8 mouse cellular contexts compared by ENCODE assay signal in the genomic region with DNA sequence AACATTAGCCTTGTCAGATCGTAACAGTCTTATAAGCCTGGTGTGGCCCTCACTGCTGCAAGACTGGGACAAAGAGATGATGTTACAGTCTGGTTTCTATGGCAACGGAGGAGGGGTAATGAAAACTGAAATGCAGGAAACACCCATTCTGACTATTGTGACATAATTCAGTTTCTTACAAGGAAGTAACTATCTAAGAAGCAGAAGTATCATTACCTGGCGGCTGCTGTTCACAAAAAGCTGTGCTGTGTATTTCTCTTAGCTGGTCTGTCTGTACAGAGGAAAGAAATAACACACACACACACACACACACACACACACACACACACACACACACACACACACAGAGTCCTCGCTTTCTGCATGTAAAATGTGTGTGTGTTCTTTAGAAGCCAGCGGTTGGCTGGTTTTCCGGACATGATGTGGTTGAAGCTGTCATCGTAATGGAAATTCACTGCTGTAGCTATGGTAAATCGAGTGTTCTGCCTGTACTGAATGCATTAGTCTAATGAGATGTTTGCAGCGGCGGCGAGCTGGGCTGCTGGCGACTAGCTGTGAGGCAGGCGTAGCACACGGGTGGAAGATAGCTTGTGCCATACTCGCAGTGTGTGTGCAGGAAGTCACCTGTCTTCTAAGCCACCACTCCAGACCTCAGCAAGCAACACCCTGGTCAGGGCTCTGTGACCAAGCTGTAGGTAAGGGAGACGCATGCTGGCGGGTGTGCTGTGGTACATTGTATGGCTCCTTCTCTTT. TPM values are rescaled to one million over a fixed set of nuclear protein-coding genes. Genes with fewer than 3 reads are reported as not detected.
DNase-seq lines count a peak whose midpoint lies in the region; ATAC-seq and TF ChIP-seq lines count a peak whose summit lies in the region.

A gene (plus strand): TSS at position 212 of the 753 bp plus-strand sequence.

- no peak within 1 kb of the TSS for H3K9ac ChIP-seq in liver, adult 2 months (ENCODE audit: low read depth, low read length)
- no peak within 1 kb of the TSS for H3K9ac ChIP-seq in embryonic facial prominence, embryonic 11.5 days (replicated peaks; ENCODE audit: low read length)
- peak within 1 kb of the TSS; percentile 32; the same call in 1 of the 2 replicates for H3K9ac ChIP-seq in hindbrain, embryonic 12.5 days
- peak within 1 kb of the TSS; percentile 53 for H3K9ac ChIP-seq in midbrain, embryonic 14.5 days (replicated peaks; ENCODE audit: low read length)

- H3K4me3 ChIP-seq in liver, adult 2 months (ENCODE audit: insufficient read depth, low read depth, low read length), result no peak within 1 kb of the TSS
- no peak within 1 kb of the TSS for H3K4me3 ChIP-seq in embryonic facial prominence, embryonic 11.5 days (ENCODE audit: low read depth, low read length)
- peak within 1 kb of the TSS; percentile 29 for H3K4me3 ChIP-seq in hindbrain, embryonic 12.5 days
- peak within 1 kb of the TSS; percentile 43 for H3K4me3 ChIP-seq in midbrain, embryonic 14.5 days (replicated peaks; ENCODE audit: low read depth, low read length)

- no peak within 1 kb of the TSS; the same call in 1 of the 2 replicates for H3K4me2 ChIP-seq in embryonic facial prominence, embryonic 11.5 days (ENCODE audit: low read depth, low read length)
- H3K4me2 ChIP-seq in hindbrain, embryonic 12.5 days (replicated peaks), result peak within 1 kb of the TSS; percentile 52
- H3K4me2 ChIP-seq in midbrain, embryonic 14.5 days (ENCODE audit: low read length), result peak within 1 kb of the TSS; percentile 57

- no peak; the same call in 1 of the 2 replicates for ATAC-seq in embryonic facial prominence, embryonic 11.5 days (replicated peaks; ENCODE audit: insufficient number of reproducible peaks, low FRiP score, low TSS enrichment, low read depth)
- peak; percentile 92 for ATAC-seq in hindbrain, embryonic 12.5 days (ENCODE audit: low FRiP score)
- ATAC-seq in midbrain, embryonic 14.5 days (ENCODE audit: low FRiP score, low TSS enrichment), result peak; percentile 82

- no peak within 1 kb of the TSS for H3K27ac ChIP-seq in liver, adult 2 months (replicated peaks; ENCODE audit: insufficient read depth, low read depth, low read length)
- peak within 1 kb of the TSS; percentile 8; the same call in 1 of the 2 replicates for H3K27ac ChIP-seq in embryonic facial prominence, embryonic 11.5 days (replicated peaks; ENCODE audit: low read depth, low read length)
- H3K27ac ChIP-seq in hindbrain, embryonic 12.5 days, result peak within 1 kb of the TSS; percentile 87
- H3K27ac ChIP-seq in midbrain, embryonic 14.5 days (replicated peaks; ENCODE audit: low read depth, low read length), result peak within 1 kb of the TSS; percentile 94

- peak; percentile 24 for DNase-seq in liver, adult 2 months (ENCODE audit: extremely low read depth, low read depth, low spot score)
- DNase-seq in liver, result no peak
- peak; percentile 84 for DNase-seq in embryonic facial prominence, embryonic 11.5 days (ENCODE audit: low spot score)
- no peak for DNase-seq in left cerebral cortex, postnatal 4 days
- peak; percentile 91 for DNase-seq in midbrain, embryonic 14.5 days
- peak; percentile 33 to 52 for DNase-seq in spleen, postnatal 14 days (ENCODE audit: low spot score in 2 of 2)
- no peak for DNase-seq in ovary, adult 18-20 months (ENCODE audit: low spot score)

- peaks cover 5% of the 10 kb centered on the region; the same call in 1 of the 2 replicates for H3K4me1 ChIP-seq in liver, adult 2 months (ENCODE audit: control insufficient read depth, insufficient read depth, low read length)
- H3K4me1 ChIP-seq in embryonic facial prominence, embryonic 11.5 days (ENCODE audit: control insufficient read depth, insufficient read depth, low read length), result no peaks in the 10 kb centered on the region; the same call in 1 of the 2 replicates
- H3K4me1 ChIP-seq in hindbrain, embryonic 12.5 days, result peaks cover 43% of the 10 kb centered on the region
- H3K4me1 ChIP-seq in midbrain, embryonic 14.5 days (ENCODE audit: control insufficient read depth, insufficient read depth, low read length), result peaks cover 48% of the 10 kb centered on the region

- no peaks in the 10 kb centered on the region for H3K27me3 ChIP-seq in liver, adult 2 months (ENCODE audit: control insufficient read depth, insufficient read depth, low read length)
- no peaks in the 10 kb centered on the region for H3K27me3 ChIP-seq in embryonic facial prominence, embryonic 11.5 days (ENCODE audit: control insufficient read depth, insufficient read depth, low read length)
- H3K27me3 ChIP-seq in hindbrain, embryonic 12.5 days, result no peaks in the 10 kb centered on the region; the same call in 1 of the 2 replicates
- H3K27me3 ChIP-seq in midbrain, embryonic 14.5 days (ENCODE audit: control insufficient read depth, insufficient read depth, low read length), result no peaks in the 10 kb centered on the region

- TF ChIP-seq CTCF in liver, adult 2 months (IDR thresholded peaks at IDR 0.05; ENCODE audit: low read depth, low read length), result no peak

- 83% methylated on average over 17 of the region's 17 CpGs for WGBS in liver, adult 2 months
- WGBS in embryonic facial prominence, embryonic 11.5 days, result 45% methylated on average over 17 of the region's 17 CpGs
- WGBS in hindbrain, embryonic 12.5 days, result 35% methylated on average over 17 of the region's 17 CpGs
- WGBS in midbrain, embryonic 14.5 days, result 18% methylated on average over 17 of the region's 17 CpGs

- H3K36me3 ChIP-seq in liver, adult 2 months (ENCODE audit: control insufficient read depth, insufficient read depth, low read length), result no peaks in the 10 kb centered on the region
- no peaks in the 10 kb centered on the region for H3K36me3 ChIP-seq in embryonic facial prominence, embryonic 11.5 days (replicated peaks; ENCODE audit: control insufficient read depth, insufficient read depth, low read depth, low read length)
- no peaks in the 10 kb centered on the region for H3K36me3 ChIP-seq in hindbrain, embryonic 12.5 days
- H3K36me3 ChIP-seq in midbrain, embryonic 14.5 days (ENCODE audit: control insufficient read depth, insufficient read depth, low read length), result no peaks in the 10 kb centered on the region

- no peak for TF ChIP-seq POLR2A in liver, adult 2 months (IDR thresholded peaks at IDR 0.05; ENCODE audit: extremely low read depth, insufficient read depth, low read length)

- intact Hi-C loops in left cerebral cortex, postnatal 4 days (cut with DNase I), result no loop called here

- H3K9me3 ChIP-seq in embryonic facial prominence, embryonic 11.5 days (replicated peaks; ENCODE audit: control insufficient read depth, low read length), result no peaks in the 10 kb centered on the region
- H3K9me3 ChIP-seq in hindbrain, embryonic 12.5 days (replicated peaks), result no peaks in the 10 kb centered on the region
- H3K9me3 ChIP-seq in midbrain, embryonic 14.5 days (ENCODE audit: control insufficient read depth, low read length), result no peaks in the 10 kb centered on the region

- H3K79me2 ChIP-seq in liver, adult 2 months (ENCODE audit: control insufficient read depth, insufficient read depth, low read length), result no peaks in the 10 kb centered on the region

RNA-seq across cellular contexts. Expression of the gene that starts here (rescaled TPM):
- 0.20 and 0.28 TPM in 2 replicates for total RNA-seq in liver, adult 2 months (2014; rRNA removed)
- 0.30 and 0.50 TPM in 2 replicates for polyA plus RNA-seq in liver, adult 2 months (2012; rRNA removed)
- 0.40 and 0.49 TPM in 2 replicates for polyA plus RNA-seq in embryonic facial prominence, embryonic 11.5 days (2014; fragmentation: Nextera tagmentation; extraction: Ambion mirVana)
- polyA plus RNA-seq in hindbrain, embryonic 12.5 days (2016; fragmentation: Nextera tagmentation; extraction: Ambion mirVana), result 4.0 and 4.3 TPM in 2 replicates
- total RNA-seq in left cerebral cortex, postnatal 4 days (2021), result 10 to 100 TPM; 11.1 to 11.6 TPM
- 12.8 and 18.2 TPM in 2 replicates for polyA plus RNA-seq in midbrain, embryonic 14.5 days (2014; fragmentation: Nextera tagmentation; extraction: Ambion mirVana)

Comparison
In these comparisons a context has a peak if more than half of its experiments do, and no peak if none do; other contexts are left out.
1. Peak in DNase-seq in liver, adult 2 months; RNA of the gene not detected or under 1 TPM.
2. Peak in DNase-seq and H3K27ac ChIP-seq in embryonic facial prominence, embryonic 11.5 days; RNA of the gene not detected or under 1 TPM.
3. DNase-seq: peak in midbrain, embryonic 14.5 days (single experiment) and spleen, postnatal 14 days (2 of 2); none in liver (single experiment), left cerebral cortex, postnatal 4 days (single experiment) and ovary, adult 18-20 months (single experiment).
4. H3K4me3 ChIP-seq: peak in hindbrain, embryonic 12.5 days (single experiment) and midbrain, embryonic 14.5 days (single experiment); none in liver, adult 2 months (single experiment) and embryonic facial prominence, embryonic 11.5 days (single experiment).
5. H3K9ac ChIP-seq: peak in hindbrain, embryonic 12.5 days (single experiment) and midbrain, embryonic 14.5 days (single experiment); none in liver, adult 2 months (single experiment) and embryonic facial prominence, embryonic 11.5 days (single experiment).